Mouse (Mus musculus): ENCODE measurements at regions not wholly inside any gene's neighbourhood (a gene's known extent, or its start where the extent isn't known, plus 50 kb on each side); places are given as distances from the start of the nearest gene placed in this dataset.
A peak's percentile ranks its signal among the peaks of the same experiment; 100 is the strongest.
"Not testable (repeated sequence)": the region's sequence is repeated elsewhere in the genome, so short reads cannot be mapped to it uniquely, and the experiment has no call there.

DNA sequence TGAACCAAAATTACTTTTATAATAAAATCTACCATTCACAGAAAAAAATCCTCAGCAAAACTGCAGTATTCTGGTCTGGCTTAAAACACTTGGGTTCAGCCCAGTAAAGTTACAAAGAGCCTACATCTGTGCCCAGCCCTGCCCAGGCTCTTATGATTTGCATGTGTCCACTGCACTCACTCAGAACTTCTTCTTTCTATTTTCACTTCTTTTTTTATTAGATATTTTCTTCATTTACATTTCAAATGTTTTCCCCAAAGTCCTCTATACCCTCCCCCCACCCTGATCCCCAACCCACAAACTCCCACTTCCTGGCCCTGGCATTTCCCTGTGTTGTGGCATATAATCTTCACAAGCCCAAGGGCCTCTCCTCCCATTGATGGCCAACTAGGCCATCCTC is 1442.4 kb upstream of the Tacstd2 start:
- no peak for DNase-seq

DNA sequence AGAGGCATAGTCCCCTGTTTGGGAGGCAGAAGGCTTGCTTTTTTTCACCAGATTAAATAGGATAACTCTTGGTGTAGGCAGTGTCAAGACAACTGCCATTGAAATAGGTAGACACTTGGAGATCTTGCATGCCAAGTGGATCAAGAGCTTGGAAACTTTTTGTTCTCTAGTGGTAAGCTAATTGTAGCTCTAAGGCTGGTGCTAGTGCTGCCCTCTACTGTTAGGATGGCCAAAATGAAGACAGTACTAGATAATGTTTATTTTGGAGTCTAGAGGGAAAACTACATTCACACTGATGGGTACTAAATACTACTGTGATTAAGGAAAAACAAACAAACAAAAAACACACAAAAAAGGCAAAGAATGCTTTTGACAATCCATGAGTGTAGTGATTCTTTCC is 1428.4 kb upstream of the Tacstd2 start:
- DNase-seq = no peak

DNA sequence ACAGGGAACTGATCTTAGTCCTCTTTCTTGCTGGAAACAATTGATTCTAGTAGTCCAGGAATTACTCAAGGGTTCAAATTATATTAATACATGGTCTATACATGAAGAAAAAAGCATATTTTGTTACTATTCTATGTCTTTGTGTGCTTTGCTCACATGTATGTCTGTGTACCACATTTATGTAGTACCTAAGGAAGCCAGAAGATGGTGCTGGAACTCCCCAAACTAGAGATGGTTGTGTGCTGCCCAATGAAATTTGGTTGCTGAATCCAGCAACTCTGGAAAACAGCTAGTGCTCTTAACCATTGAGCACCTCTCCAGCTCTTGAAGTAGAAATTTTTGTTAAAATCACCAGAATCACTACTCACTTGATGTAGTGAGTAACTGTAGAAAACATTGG is 1402.5 kb upstream of the Tacstd2 start:
- not testable (repeated sequence) for DNase-seq

DNA sequence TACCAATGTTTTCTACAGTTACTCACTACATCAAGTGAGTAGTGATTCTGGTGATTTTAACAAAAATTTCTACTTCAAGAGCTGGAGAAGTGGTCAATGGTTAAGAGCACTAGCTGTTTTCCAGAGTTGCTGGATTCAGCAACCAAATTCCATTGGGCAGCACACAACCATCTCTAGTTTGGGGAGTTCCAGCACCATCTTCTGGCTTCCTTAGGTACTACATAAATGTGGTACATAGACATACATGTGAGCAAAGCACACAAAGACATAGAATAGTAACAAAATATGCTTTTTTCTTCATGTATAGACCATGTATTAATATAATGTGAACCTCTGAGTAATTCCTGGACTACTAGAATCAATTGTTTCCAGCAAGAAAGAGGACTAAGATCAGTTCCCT is 1396.3 kb upstream of the Tacstd2 start:
- DNase-seq = not testable (repeated sequence)

DNA sequence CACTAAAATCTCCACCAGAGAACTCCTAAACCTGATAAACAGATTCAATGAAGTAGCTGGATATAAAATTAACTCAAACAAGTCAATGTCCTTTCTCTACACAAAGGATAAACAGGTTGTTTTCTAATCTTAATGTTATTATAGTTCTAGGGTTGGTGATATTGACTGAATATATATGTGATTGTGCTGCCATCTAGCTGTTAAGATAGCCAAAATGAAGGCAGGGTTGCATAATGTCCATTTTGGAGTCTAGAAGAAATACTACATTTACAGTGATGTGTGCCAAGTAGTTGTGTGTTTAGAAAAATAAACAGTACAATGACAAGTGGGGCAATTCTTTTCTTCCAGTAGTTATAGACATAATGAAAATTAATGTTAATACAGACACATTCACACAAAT is 1379.9 kb upstream of the Tacstd2 start:
- no peak for DNase-seq

DNA sequence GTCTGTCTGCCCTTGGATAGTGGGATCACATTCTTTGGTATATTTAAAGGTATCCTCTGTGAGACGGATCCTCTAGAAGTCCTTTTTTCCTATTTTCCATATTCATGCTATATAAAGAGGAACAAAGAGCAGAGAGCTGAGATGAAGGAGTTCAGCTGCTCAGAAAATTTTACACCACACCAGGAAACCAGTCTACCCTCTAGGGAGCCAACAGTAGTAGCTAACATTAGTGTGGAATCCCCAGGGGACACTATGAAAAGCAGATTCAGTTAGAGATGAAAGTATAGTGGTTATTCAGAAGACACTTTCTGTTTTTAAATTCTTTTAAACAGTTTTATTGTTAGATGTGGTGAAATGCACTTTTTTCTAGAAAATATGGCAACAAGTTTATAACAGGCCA is 1348.5 kb upstream of the Tacstd2 start:
- no peak for DNase-seq

DNA sequence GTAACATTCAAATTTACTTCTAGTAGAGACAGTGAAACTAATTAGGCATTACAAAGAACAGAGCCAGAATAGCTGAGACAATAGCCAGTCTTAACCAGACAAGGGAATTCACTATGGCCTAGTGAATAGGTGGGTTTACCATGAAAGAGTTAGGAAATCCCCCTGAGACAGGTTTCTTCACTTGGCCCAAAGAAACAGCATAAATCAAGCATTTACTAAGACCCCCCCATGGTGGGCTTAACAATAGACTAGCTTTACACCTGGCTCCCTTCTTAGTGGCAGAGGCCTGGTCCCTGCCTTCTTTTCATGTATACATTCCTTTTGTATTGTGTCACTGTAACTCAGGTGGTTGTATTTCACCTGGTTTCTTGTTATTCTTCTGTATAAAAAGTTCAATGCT is 1317.2 kb upstream of the Tacstd2 start:
- not testable (repeated sequence) for DNase-seq

DNA sequence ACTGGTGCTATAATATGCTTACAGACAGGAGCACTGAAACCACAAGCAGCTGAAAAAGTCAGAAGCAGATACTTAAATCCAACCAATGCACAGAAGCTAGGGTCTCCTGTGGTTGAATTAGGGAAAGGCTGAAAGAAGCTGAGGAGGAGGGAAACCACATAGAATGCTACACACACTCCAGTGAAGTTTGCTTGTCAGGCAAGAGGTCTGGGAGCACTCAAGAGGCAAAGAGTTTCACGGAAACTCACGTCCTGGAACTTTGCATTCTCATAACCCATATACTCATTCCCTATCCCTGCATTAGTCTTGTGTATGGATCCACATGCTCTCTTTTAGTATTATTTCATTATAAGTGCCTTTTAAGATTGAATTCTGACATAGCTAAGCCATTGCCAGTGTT is 1316.7 kb upstream of the Tacstd2 start:
- DNase-seq = no peak

DNA sequence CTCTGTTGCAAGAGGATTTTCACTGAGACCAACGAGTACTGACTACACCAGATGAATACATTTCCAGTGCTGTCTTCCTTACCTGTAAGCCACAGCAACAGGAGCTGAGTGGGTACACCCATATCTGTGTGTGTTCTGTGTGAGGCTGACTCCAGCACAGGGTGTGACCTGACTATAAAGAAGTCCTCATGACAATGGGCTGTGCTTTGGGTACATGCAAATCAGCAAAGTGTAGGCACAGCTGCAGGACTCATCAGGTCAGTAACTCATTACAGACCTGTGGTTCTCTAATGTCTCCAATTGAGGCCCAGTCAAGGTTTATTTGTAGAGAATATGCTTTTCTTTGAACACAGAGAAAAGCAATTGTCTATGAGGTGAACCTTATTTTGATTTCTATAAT is 1299.6 kb upstream of the Tacstd2 start:
- DNase-seq = no peak

DNA sequence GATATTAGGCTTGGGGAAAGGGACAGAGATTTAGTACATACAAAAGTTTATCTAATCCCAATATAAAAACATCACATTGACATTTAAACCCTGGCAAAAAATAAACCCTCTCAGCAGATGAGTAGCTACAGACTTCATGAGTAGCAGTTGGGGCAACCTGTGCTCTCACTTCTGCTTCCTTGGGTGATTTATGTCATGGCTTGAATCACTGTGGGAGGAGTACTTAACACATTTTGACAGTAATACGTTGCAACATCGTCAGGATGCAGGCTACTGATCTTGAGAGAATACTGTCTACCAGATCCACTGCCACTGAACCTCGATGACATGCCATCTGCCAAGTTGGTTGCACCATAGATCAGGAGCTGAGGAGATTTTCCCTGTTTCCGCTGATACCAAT is 1299.0 kb upstream of the Tacstd2 start:
- DNase-seq = no peak

DNA sequence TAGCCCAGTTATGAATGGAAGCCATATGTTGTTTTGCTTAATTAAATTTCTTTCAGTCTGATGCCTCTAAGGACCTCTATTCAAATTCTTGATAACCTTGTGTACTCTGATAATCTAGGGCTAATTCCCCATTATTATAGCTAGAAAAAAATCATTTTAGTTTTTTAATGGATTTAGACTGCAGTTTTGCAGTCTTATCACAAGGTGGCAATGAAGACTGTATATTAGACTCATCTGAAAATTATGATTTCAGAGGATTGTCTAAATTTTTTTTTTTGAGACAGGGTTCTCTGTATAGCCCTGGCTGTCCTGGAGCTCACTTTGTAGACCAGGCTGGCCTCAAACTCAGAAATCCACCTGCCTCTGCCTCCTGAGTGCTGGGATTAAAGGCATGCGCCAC is 1292.9 kb upstream of the Tacstd2 start:
- not testable (repeated sequence) for DNase-seq

DNA sequence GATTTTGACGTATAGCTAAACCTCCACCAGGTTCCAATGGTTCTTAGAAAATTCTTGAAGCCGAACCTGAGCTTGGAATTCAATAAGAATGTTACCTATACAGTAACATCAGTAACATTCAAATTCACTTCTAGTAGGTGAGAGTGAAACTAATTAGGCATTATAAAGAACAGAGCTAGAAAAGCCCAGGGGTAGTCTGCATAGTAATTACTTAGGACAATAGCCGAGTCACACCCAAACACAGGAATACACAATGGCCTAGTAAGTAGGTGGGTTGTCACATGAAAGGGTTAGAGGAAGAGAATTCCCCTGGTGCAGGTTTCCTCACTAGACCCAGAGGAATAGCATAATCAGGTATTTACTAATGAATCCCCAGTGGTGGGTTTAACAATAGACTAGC is 1277.8 kb upstream of the Tacstd2 start:
- DNase-seq = no peak

DNA sequence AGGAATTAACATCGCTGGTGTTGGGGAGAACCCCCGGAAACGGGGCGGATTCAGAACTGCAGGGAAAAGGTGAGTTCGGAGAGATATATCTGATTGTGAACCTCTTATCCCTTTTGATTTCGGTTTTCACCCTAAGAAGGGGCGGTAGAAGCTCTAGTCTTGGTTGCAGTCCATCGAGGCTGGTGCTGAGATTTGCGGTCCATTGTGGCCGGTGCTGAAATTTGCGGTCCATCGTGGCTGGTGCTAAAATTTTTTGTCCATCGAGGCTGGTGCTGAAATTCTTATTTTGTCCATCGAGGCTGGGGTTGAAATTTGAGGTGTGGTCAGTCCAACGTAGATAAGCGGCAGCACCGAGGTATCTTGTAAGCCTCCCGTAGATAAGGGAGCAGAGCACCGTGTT is 1263.6 kb upstream of the Tacstd2 start:
- peak in 1 of 2 experiments; percentile 1 for DNase-seq

DNA sequence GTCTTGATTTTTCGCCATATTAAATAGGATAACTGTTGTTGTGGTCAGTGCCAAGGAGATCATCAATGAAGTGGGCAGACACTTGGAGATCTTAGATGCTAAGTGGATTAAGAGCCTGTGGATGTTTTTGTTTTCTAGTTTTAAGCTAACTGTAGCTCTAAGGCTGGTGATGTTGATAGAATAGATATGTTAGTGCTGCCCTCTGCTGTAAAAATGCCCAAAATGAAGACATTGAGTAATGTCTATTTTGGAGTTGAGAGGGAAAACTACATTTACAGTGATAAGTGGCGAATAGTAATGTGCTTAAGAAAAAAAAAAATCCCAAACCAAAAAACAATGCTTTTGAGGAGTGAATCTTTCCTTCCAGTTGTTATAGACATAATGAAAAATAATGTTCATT is 1235.9 kb upstream of the Tacstd2 start:
- no peak for DNase-seq

DNA sequence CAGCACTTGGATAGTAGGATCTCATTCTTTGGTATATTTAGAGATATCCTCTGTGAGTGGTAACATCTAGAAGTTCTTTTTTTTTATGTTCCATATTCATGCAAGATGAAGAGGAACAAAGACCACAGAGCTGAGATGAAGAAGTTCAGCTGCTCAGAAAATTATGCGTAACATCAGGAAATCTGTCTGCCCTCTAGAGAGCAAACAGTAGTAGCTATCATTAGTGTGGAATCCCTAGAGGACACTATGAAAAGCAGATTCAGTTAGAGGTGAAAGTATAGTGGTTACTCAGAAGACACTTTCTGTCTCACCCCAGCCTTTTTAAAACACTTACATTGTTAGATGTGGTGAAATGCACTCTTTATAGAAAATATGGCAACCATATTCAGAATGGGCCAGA is 1214.9 kb upstream of the Tacstd2 start:
- DNase-seq = no peak

DNA sequence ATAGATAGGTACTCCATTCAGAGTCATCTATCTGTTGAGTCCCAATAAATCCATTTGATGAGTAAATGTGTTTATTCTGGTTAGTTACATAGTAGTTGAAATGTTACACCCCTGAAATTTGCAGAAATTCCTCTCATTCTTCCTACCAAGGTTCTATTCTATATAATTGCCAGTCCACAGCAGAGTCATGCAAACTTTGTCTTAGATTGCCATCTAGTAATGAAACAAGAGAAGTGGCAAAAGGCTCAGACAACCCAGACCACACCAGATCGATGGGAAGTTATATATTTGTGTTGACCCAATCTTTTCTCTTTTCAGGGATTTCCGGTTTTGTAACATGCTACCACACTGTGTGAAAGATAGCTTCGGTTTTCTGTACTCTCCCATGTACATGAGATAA is 1214.1 kb upstream of the Tacstd2 start:
- no peak for DNase-seq

DNA sequence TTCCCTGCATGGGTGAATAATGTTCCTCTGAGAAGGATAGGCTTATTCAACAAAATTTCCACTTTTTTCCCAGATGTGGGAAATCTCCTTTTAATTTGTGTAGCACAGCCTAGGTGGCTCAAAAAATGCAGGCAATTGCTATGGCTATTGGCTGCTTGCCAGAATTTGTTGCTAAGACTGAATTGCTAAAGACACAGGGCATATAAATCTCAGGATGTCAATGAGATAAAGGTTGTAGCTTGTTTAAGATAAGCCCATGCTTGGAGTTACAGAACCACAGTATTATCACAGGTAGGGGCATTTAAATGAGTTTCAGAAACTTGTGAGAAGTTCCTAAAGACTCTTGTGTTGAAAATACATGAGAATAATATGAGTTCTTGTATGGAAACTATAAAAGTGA is 1203.0 kb upstream of the Tacstd2 start:
- no peak for DNase-seq

DNA sequence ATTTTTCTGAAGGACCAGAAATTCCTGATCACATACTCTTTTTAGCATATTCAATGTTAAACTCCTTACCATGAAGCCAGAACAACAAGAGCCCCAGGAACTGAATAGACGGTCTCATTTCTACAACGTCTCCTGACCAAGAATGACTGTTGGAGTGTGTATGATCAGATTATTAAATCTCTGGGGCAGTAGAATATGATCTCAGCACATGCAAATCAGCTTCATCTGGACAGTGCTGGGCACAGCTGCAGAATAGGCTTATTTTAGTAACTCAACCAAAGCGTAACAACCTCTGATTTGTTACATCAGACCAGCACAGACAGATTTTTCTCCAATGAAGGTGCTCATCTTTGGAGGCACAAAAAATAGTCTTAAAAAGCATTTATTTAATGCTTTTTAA is 1201.1 kb upstream of the Tacstd2 start:
- DNase-seq = no peak

DNA sequence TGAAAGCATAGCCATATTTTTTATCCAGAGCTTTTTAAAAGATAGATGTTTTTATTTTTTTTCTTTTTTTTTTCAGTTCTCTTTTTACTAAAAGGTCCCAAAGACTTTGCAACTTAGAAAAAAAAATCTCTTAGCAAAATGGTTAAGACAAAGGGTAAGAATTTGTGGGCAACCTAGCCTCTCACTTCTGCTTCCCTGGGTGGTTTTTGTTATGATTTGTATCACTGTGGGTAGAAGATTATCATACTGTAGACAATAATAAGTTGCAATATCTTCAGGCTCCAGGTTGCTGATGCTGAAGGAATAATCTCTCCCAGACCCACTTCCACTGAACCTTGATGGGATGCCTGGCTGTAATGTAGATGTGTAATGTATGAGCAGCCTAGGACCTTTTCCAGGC is 1200.5 kb upstream of the Tacstd2 start:
- no peak for DNase-seq

DNA sequence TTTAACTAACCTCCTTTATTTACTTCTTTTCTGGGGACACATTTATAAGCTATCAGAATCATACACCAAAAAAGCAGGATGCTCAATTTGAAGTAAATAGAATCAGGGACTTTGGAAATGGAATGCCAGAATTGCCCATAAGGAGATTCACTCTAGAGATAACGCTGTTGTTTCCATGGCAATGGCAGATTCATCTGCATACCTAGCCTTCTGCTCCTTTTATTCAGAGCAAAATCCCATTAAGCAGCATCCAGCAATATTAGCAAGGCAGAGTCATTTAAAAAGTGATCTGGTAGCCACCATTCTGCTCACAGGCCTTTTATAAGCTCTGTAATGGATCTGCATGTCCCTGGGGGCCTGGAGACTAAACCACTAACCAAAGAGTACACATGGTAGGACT is 1175.5 kb upstream of the Tacstd2 start:
- not testable (repeated sequence) for DNase-seq

DNA sequence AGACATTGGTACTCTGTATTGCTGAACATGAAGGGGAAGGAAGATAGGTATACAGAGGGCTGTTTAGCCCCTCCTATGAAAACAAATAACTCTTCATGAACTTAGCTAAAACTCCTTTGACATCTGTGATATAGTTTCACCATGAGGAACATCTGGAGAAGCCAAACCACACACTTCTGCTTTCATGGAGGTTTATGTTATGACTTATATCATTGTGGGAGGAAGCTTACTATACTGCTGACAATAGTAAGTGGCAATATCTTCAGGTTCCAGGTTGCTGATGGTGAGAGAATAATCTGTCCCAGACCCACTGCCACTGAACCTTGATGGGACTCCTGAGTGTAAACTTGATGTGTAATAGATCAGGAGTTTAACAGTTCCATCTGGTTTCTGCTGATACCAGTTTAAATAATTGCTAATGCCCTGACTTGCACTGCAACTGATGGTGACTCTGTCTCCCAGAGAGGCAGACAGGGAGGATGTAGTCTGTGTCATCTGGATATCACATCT is 1168.8 kb upstream of the Tacstd2 start:
- not testable (repeated sequence) for DNase-seq

DNA sequence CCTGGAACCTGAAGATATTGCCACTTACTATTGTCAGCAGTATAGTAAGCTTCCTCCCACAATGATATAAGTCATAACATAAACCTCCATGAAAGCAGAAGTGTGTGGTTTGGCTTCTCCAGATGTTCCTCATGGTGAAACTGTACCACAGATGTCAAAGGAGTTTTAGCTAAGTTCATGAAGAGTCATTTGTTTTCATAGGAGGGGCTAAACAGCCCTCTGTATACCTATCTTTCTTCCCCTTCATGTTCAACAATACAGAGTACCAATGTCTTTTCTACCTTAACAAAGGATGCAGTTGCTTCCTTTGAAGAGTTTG is 1145.2 kb upstream of the Tacstd2 start:
- DNase-seq = not testable (repeated sequence)

DNA sequence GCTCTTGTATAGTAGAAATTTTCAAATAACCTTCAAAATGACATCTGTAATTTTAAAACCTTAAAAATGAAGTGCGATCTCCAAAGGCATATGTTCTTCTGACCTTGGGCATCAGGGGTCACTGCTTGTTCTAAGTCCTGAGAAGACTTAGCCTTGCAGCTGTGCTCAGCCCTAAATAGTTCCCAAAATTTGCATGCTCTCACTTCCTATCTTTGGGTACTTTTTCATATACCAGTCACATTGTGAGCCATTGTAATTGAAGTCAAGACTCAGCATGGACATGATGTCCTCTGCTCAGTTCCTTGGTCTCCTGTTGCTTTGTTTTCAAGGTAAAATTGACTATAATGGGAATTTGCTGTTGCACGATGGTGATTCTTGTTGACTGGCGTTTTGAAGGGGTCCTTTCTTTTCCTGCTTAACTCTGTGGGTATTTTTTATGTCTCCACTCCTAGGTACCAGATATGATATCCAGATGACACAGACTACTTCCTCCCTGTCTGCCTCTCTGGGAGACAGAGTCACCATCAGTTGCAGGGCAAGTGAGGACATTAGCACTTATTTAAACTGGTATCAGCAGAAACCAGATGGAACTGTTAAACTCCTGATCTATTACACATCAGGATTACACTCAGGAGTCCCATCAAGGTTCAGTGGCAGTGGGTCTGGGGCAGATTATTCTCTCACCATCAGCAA is 1144.6 kb upstream of the Tacstd2 start:
- no peak for DNase-seq

DNA sequence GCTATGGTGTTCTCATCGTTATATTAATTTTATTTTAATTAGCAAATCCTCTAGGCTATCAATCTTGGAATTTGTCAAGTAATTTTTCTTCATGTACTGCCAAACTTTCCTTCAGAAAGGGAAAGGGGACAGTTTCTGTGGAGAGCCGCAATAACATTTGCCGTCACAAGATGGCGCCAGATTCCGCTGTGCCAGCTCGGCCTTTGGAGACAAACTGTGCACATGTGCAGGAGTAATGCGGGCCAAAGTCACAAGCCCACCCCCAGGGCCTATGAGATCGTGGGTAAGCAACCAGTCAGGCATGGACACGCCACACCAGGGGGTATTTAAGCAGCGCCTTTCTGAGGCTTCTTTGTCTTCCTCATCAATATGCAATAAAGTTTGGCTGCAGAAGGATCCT is 1132.8 kb upstream of the Tacstd2 start:
- DNase-seq = peak; percentile 37 to 50

DNA sequence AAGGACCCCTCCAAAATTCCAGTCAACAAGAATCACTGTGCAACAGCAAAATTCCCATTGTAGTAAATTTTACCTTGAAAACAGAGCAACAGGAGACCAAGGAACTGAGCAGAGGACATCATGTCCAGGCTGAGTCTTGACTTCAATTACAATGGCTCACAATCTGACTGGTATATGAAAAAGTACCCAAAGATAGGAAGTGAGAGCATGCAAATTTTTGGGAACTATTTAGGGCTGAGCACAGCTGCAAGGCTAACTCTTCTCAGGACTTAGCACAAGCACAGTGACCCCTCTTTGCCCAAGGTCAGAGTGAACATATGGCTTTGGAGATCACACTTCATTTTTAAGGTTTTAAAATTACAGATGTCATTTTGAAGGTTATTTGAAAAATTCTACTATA is 1096.7 kb upstream of the Tacstd2 start:
- DNase-seq = not testable (repeated sequence)
